Mouse (Mus musculus) heart, adult 18-20 months (tissue): ENCODE data around the gene Rundc3a. TPM values are rescaled to one million over a fixed set of nuclear protein-coding genes. Genes with fewer than 3 reads are reported as not detected.
"Not testable (repeated sequence)": the region's sequence is repeated elsewhere in the genome, so short reads cannot be mapped to it uniquely, and the experiment has no call there.

Experiments
- DNase-seq, 2 experiments: peaks; one replicate each; pipeline ENCODE4 v3.0.0; 2021 to 2022; ENCODE audit warnings: mixed read lengths in 1 of 2
- total RNA-seq, 2 experiments: library from RNA; stranded (reverse); gene quantifications; 2 replicates each; pipeline ENCODE4 v1.2.3; 2021

Gene Rundc3a
- total RNA-seq, 2 experiments from 2014 or later = 0.64 TPM; not detected in 1

- DNase-seq = no peak
Measured at GRCm38 (mm10) chr11:102408888-102409794, 15.9 kb downstream of the Rundc3a start.

- DNase-seq = no peak
Measured at GRCm38 (mm10) chr11:102409795-102410330, 16.7 kb downstream of the Rundc3a start.

GRCm38 (mm10) chr11:102410345-102410744 is 17.1 kb downstream of the Rundc3a start:
- DNase-seq = not testable (repeated sequence)

GRCm38 (mm10) chr11:102411061-102411460 is 17.9 kb downstream of the Rundc3a start:
- no peak for DNase-seq

GRCm38 (mm10) chr11:102411704-102412103 is 18.5 kb downstream of the Rundc3a start:
- DNase-seq = peak; percentile 92 to 96

GRCm38 (mm10) chr11:102413059-102413458 is 19.9 kb downstream of the Rundc3a start:
- DNase-seq = no peak

GRCm38 (mm10) chr11:102415034-102415802 is 22.0 kb downstream of the Rundc3a start:
- DNase-seq = no peak

GRCm38 (mm10) chr11:102417160-102417559 is 24.0 kb downstream of the Rundc3a start:
- no peak for DNase-seq

GRCm38 (mm10) chr11:102418887-102419286 is 25.7 kb downstream of the Rundc3a start:
- no peak for DNase-seq

GRCm38 (mm10) chr11:102421559-102421958 is 28.4 kb downstream of the Rundc3a start:
- no peak for DNase-seq

GRCm38 (mm10) chr11:102424666-102425065 is 31.5 kb downstream of the Rundc3a start:
- no peak for DNase-seq

- DNase-seq = no peak
Measured at GRCm38 (mm10) chr11:102425555-102426316, 32.5 kb downstream of the Rundc3a start.

GRCm38 (mm10) chr11:102428981-102429540 is 35.9 kb downstream of the Rundc3a start:
- peak in 1 of 2 experiments; percentile 47 for DNase-seq

GRCm38 (mm10) chr11:102429551-102429950 is 36.3 kb downstream of the Rundc3a start:
- DNase-seq = no peak

- DNase-seq = peak; percentile 92 to 98
Measured at GRCm38 (mm10) chr11:102430121-102431017, 37.2 kb downstream of the Rundc3a start, which contains the start of gene Grn. TSS of gene Grn (plus strand) at chr11:102430315.

- DNase-seq = peak; percentile 87 to 92
Measured at GRCm38 (mm10) chr11:102431018-102431645, 37.9 kb downstream of the Rundc3a start.

GRCm38 (mm10) chr11:102431728-102432114 is 38.5 kb downstream of the Rundc3a start:
- peak in 1 of 2 experiments; percentile 27 for DNase-seq

GRCm38 (mm10) chr11:102432115-102432843 is 39.1 kb downstream of the Rundc3a start:
- peak; percentile 50 to 76 for DNase-seq

- peak; percentile 84 to 92 for DNase-seq
Measured at GRCm38 (mm10) chr11:102432896-102433295, 39.7 kb downstream of the Rundc3a start.
